Mouse (Mus musculus) adrenal gland, adult 18-20 months (tissue): Measurements from ENCODE around the gene Sult6b2. TPM values are rescaled to one million over a fixed set of nuclear protein-coding genes. Genes with fewer than 3 reads are reported as not detected.

Experiments
- DNase-seq, 2 experiments: peaks; one replicate each; pipeline ENCODE4 v3.0.0; 2021 to 2022; ENCODE audit warnings: low spot score in 2 of 2
- long read RNA-seq, 2 experiments: library from polyadenylated mRNA; stranded (forward); transcript quantifications; one replicate each; pipeline ENCODE4 v2.0.0; 2021
- total RNA-seq, 2 experiments: library from RNA; stranded (reverse); gene quantifications; 1 replicate in 1 of 2; 2 replicates in 1 of 2; pipeline ENCODE4 v1.2.3; 2021

Gene Sult6b2
- not detected for total RNA-seq
- long read RNA-seq, experiment 1, result 0 reads
- long read RNA-seq, experiment 2, result 0 reads

- no peak for DNase-seq
Measured at GRCm38 (mm10) chr6:142804402-142804801, at the start of gene Sult6b2. Gene Sult6b2 (minus strand): TSS chr6:142804502.

- no peak for DNase-seq
Measured at GRCm38 (mm10) chr6:142852419-142853377, 48.4 kb upstream of the Sult6b2 start.

GRCm38 (mm10) chr6:142850436-142850835 lies 46.1 kb upstream of the Sult6b2 start:
- DNase-seq, result no peak

GRCm38 (mm10) chr6:142849326-142849725 lies 45.0 kb upstream of the Sult6b2 start:
- no peak for DNase-seq

- no peak for DNase-seq
Measured at GRCm38 (mm10) chr6:142847914-142848674, 43.8 kb upstream of the Sult6b2 start.

- DNase-seq, result no peak
Measured at GRCm38 (mm10) chr6:142846855-142847254, 42.6 kb upstream of the Sult6b2 start.

GRCm38 (mm10) chr6:142845066-142845465 lies 40.8 kb upstream of the Sult6b2 start:
- no peak for DNase-seq

- no peak for DNase-seq
Measured at GRCm38 (mm10) chr6:142844061-142844460, 39.8 kb upstream of the Sult6b2 start.

- no peak for DNase-seq
Measured at GRCm38 (mm10) chr6:142838501-142838900, 34.2 kb upstream of the Sult6b2 start.

- no peak for DNase-seq
Measured at GRCm38 (mm10) chr6:142837326-142837725, 33.0 kb upstream of the Sult6b2 start.

GRCm38 (mm10) chr6:142835726-142836125 lies 31.4 kb upstream of the Sult6b2 start:
- DNase-seq, result no peak

GRCm38 (mm10) chr6:142834911-142835310 lies 30.6 kb upstream of the Sult6b2 start:
- DNase-seq, result no peak

GRCm38 (mm10) chr6:142831706-142832105 lies 27.4 kb upstream of the Sult6b2 start:
- no peak for DNase-seq

- DNase-seq, result no peak
Measured at GRCm38 (mm10) chr6:142831243-142831642, 26.9 kb upstream of the Sult6b2 start.

GRCm38 (mm10) chr6:142830221-142830620 lies 25.9 kb upstream of the Sult6b2 start:
- DNase-seq, result no peak

GRCm38 (mm10) chr6:142825449-142825848 lies 21.1 kb upstream of the Sult6b2 start:
- no peak for DNase-seq

GRCm38 (mm10) chr6:142823008-142823787 lies 18.9 kb upstream of the Sult6b2 start:
- no peak for DNase-seq

GRCm38 (mm10) chr6:142818306-142818705 lies 14.0 kb upstream of the Sult6b2 start:
- no peak for DNase-seq

- no peak for DNase-seq
Measured at GRCm38 (mm10) chr6:142815513-142815912, 11.2 kb upstream of the Sult6b2 start.

GRCm38 (mm10) chr6:142814495-142814921 lies 10.2 kb upstream of the Sult6b2 start:
- DNase-seq, result peak; percentile 73 to 76

- DNase-seq, result no peak
Measured at GRCm38 (mm10) chr6:142814011-142814410, 9.7 kb upstream of the Sult6b2 start.
